29 mouse cellular contexts compared by ENCODE assay signal in the genomic region with DNA sequence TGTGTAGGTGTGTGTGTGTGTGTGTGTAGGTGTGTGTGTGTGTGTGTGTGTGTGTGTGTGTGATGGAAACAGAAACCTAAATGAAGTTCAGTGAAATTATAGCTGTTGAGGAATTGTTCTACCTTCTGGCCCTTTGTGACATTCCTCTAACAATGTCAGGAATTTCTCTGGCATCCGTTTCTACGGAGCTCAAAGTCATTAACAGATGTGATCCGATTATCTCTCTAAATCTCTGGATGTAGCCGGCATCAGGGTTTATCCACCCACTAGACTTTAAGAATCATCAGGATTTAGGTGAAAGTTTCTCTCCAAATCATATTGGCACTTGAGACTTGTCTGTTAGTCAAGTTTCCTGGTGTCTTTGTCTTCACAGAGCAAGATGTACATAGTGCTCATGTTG. TPM values are rescaled to one million over a fixed set of nuclear protein-coding genes. Genes with fewer than 3 reads are reported as not detected.
DNase-seq lines count a peak whose midpoint lies in the region; ATAC-seq and TF ChIP-seq lines count a peak whose summit lies in the region.
"Had no signal": no experiment of that assay in that cellular context is flagged by ENCODE, and none has a peak within 500 bp of the region (broad histone marks: within the 10 kb centered on the region; RNA-seq: fewer than 3 reads in every experiment).

No protein-coding gene starts in this region.

- peak overlapping the region; percentile 61 for H3K27ac ChIP-seq in gastrocnemius, adult 2 months
- H3K27ac ChIP-seq in heart, adult 2 months: peak overlapping the region; percentile 55
- H3K27ac ChIP-seq in heart, embryonic 11.5 days (ENCODE audit: low read depth, low read length): no peak overlapping the region
- no peak overlapping the region for H3K27ac ChIP-seq in heart, embryonic 10.5 days
- H3K27ac ChIP-seq: embryonic facial prominence, embryonic 13.5 days; embryonic facial prominence, embryonic 15.5 days; forebrain, embryonic 10.5 days; forebrain, embryonic 12.5 days had no signal

- H3K9ac ChIP-seq in heart, adult 2 months (ENCODE audit: low read depth, low read length): no peak overlapping the region; the same call in 1 of the 2 replicates
- H3K9ac ChIP-seq in heart, embryonic 11.5 days (ENCODE audit: low read depth, low read length): no peak overlapping the region
- H3K9ac ChIP-seq: embryonic facial prominence, embryonic 13.5 days; embryonic facial prominence, embryonic 15.5 days; forebrain, embryonic 12.5 days had no signal

- TF ChIP-seq EP300 in heart, adult 2 months (IDR thresholded peaks at IDR 0.05; ENCODE audit: insufficient read depth, low read depth, low read length): no peak

- no peak for DNase-seq in gastrocnemius, adult 2 months
- DNase-seq in gastrocnemius, postnatal 4 days (ENCODE audit: low spot score in 2 of 2): no peak
- DNase-seq in heart, adult 2 months: no peak
- peak; percentile 35 to 68 for DNase-seq in heart, adult 9 months (ENCODE audit: low spot score in 2 of 2)
- no peak for DNase-seq in heart, embryonic 10.5 days (ENCODE audit: low spot score)
- no peak for DNase-seq in left cerebral cortex, adult 18-20 months (ENCODE audit: low spot score in 2 of 2)
- DNase-seq: adrenal gland, adult 8-10 months; adrenal gland, postnatal 14 days; adrenal gland, postnatal 36 days; B cell, adult 2 months; cerebellum, adult 11 months; cerebellum, adult 18-20 months; cerebellum, adult 8-10 months; cerebellum, adult 9-11 months; cerebellum, postnatal 14 days; cerebellum, postnatal 36 days; embryo, embryonic 11 days had no signal

- intact Hi-C loops in gastrocnemius, adult 2 months (cut with DNase I): no loop called here
- intact Hi-C loops in heart, adult 2 months (cut with DNase I): loop anchor here (5.0 kb wide), 1 partner anchor 32 kb away; no protein-coding TSS in a partner anchor

- H3K9me3 ChIP-seq in heart, embryonic 11.5 days (replicated peaks; ENCODE audit: control insufficient read depth, low read length): no peaks in the 10 kb centered on the region; the same call in 1 of the 2 replicates
- H3K9me3 ChIP-seq in heart, embryonic 10.5 days: no peaks in the 10 kb centered on the region
- H3K9me3 ChIP-seq: embryonic facial prominence, embryonic 13.5 days; embryonic facial prominence, embryonic 15.5 days; forebrain, embryonic 12.5 days; G1E had no signal

- WGBS in heart, adult 2 months: 25% methylated on average over 4 of the region's 4 CpGs
- WGBS in heart, embryonic 11.5 days (ENCODE audit: insufficient replicate concordance): 44% methylated on average over 4 of the region's 4 CpGs
- WGBS in heart, embryonic 10.5 days: 59% methylated on average over 4 of the region's 4 CpGs

- no peak for ATAC-seq in heart, embryonic 11.5 days (replicated peaks; ENCODE audit: insufficient number of reproducible peaks, low FRiP score, low TSS enrichment)
- ATAC-seq: activated CD4-positive, CD25-positive, alpha-beta regulatory T cell, adult 4 months; CD4-positive, CD25-positive, alpha-beta regulatory T cell, adult 4 months; forebrain, embryonic 14.5 days; Patski had no signal

- no peak for TF ChIP-seq CTCF in gastrocnemius, adult 2 months (IDR thresholded peaks at IDR 0.05)
- TF ChIP-seq CTCF in heart, adult 2 months (IDR thresholded peaks at IDR 0.05): no peak

- no peaks in the 10 kb centered on the region for H3K79me2 ChIP-seq in heart, adult 2 months (replicated peaks; ENCODE audit: control insufficient read depth, insufficient read depth, low read length)

- no peaks in the 10 kb centered on the region for H3K27me3 ChIP-seq in heart, adult 2 months (ENCODE audit: control insufficient read depth, insufficient read depth, low read length)
- no peaks in the 10 kb centered on the region for H3K27me3 ChIP-seq in heart, embryonic 11.5 days (ENCODE audit: control insufficient read depth, insufficient read depth, low read length)
- no peaks in the 10 kb centered on the region for H3K27me3 ChIP-seq in heart, embryonic 10.5 days (ENCODE audit: insufficient read depth, poor library complexity, severe bottlenecking)
- H3K27me3 ChIP-seq: CH12.LX; embryonic facial prominence, embryonic 13.5 days; embryonic facial prominence, embryonic 15.5 days; forebrain, embryonic 12.5 days; Patski had no signal

- H3K36me3 ChIP-seq in heart, adult 2 months (ENCODE audit: control insufficient read depth, insufficient read depth, low read length): peaks cover 3% of the 10 kb centered on the region
- no peaks in the 10 kb centered on the region for H3K36me3 ChIP-seq in heart, embryonic 11.5 days (ENCODE audit: control insufficient read depth, insufficient read depth, low read length)
- H3K36me3 ChIP-seq in heart, embryonic 10.5 days: no peaks in the 10 kb centered on the region
- H3K36me3 ChIP-seq: embryonic facial prominence, embryonic 13.5 days; embryonic facial prominence, embryonic 15.5 days; forebrain, embryonic 10.5 days; forebrain, embryonic 12.5 days; G1E had no signal

- H3K4me2 ChIP-seq in heart, embryonic 11.5 days: no peak overlapping the region
- H3K4me2 ChIP-seq: embryonic facial prominence, embryonic 13.5 days; embryonic facial prominence, embryonic 15.5 days; forebrain, embryonic 12.5 days had no signal

- no peak for TF ChIP-seq POLR2A in heart, adult 2 months (IDR thresholded peaks at IDR 0.05; ENCODE audit: insufficient read depth, low read depth, low read length)

- no peak overlapping the region for H3K4me3 ChIP-seq in gastrocnemius, adult 2 months
- H3K4me3 ChIP-seq in heart, adult 2 months: no peak overlapping the region
- H3K4me3 ChIP-seq in heart, embryonic 11.5 days (ENCODE audit: low read depth, low read length): no peak overlapping the region
- H3K4me3 ChIP-seq in heart, embryonic 10.5 days: no peak overlapping the region
- H3K4me3 ChIP-seq: embryonic facial prominence, embryonic 13.5 days; embryonic facial prominence, embryonic 15.5 days; erythroblast, embryonic 14.5 days; forebrain, embryonic 10.5 days; forebrain, embryonic 12.5 days had no signal

- peaks cover 4% of the 10 kb centered on the region for H3K4me1 ChIP-seq in heart, adult 2 months (ENCODE audit: control insufficient read depth, insufficient read depth, low read length)
- no peaks in the 10 kb centered on the region for H3K4me1 ChIP-seq in heart, embryonic 11.5 days (ENCODE audit: control insufficient read depth, insufficient read depth, low read length)
- no peaks in the 10 kb centered on the region for H3K4me1 ChIP-seq in heart, embryonic 10.5 days
- H3K4me1 ChIP-seq: embryonic facial prominence, embryonic 13.5 days; embryonic facial prominence, embryonic 15.5 days; forebrain, embryonic 10.5 days; forebrain, embryonic 12.5 days had no signal

RNA-seq across cellular contexts. Expression of gene Ptger4, which starts 35.8 kb away (rescaled TPM):
- 1 to 10 TPM; 1.2 to 1.9 TPM for total RNA-seq in gastrocnemius, adult 2 months (2021)
- 1 to 10 TPM; 1.5 to 1.9 TPM for total RNA-seq in gastrocnemius, postnatal 4 days (2021)
- 1 to 10 TPM; 1.8 to 2.8 TPM for total RNA-seq in heart, adult 2 months (2021)
- polyA plus RNA-seq in heart, adult 2 months (2012; rRNA removed): 2.9 and 4.4 TPM in 2 replicates
- 1.6 and 1.8 TPM in 2 replicates for polyA plus RNA-seq in heart, embryonic 11.5 days (2014; fragmentation: Nextera tagmentation; extraction: Ambion mirVana)
- 0.90 and 1.8 TPM in 2 replicates for polyA plus RNA-seq in heart, embryonic 10.5 days (2016; fragmentation: Nextera tagmentation; extraction: Ambion mirVana)
- under 1 TPM; 0.63 to 0.87 TPM for total RNA-seq in left cerebral cortex, adult 18-20 months (2021)

Comparison
In these comparisons a context has a peak if more than half of its experiments do, and no peak if none do; other contexts are left out.
1. DNase-seq: peak in heart, adult 9 months (2 of 2); none in gastrocnemius, adult 2 months (single experiment), gastrocnemius, postnatal 4 days (0 of 2), heart, adult 2 months (0 of 2), heart, embryonic 10.5 days (single experiment) and left cerebral cortex, adult 18-20 months (0 of 2).
2. H3K27ac ChIP-seq: peak in gastrocnemius, adult 2 months (single experiment) and heart, adult 2 months (single experiment); none in heart, embryonic 11.5 days (single experiment) and heart, embryonic 10.5 days (single experiment).